Mouse (Mus musculus) heart, adult 2 months (tissue): Measurements from ENCODE around the gene Slc25a4.

Experiments used
- CTCF ChIP-seq: fragments of 200-600 bp; IDR thresholded peaks from 2 replicates; pipeline ENCODE4 v1.8.1; 2022; ENCODE audit warnings: antibody characterized with exemption, mild to moderate bottlenecking, moderate library complexity
- POLR2A ChIP-seq: fragments of 200-500 bp; IDR thresholded peaks from 2 replicates; pipeline ENCODE4 v1.6.1; 2011; ENCODE audit warnings: mild to moderate bottlenecking, low read depth, low read length, control low read depth; ENCODE audit not compliant: insufficient read depth

DNA sequence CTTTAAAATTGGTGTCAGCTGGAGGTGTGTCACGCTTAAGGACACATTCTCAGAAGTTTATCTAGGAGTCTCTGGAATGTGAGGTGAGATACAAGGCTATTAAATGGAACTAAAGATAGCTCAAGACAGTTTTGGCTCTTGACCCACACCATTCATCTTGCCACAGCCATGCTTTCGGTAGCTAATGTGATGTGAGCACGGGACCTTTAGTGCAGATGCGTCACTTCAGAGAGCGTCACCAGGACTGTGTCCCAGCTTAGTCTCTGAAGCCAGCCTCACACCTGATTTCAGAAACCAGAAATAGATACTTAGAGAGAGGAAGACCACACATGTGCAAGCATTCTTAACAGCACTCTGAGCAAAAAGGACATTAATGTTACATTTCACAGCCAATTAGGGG lies 15.5 kb upstream of the Slc25a4 start:
- TF ChIP-seq CTCF, result no peak
- TF ChIP-seq POLR2A, result no peak
